Mouse (Mus musculus): ENCODE measurements around the gene Specc1. TPM values are rescaled to one million over a fixed set of nuclear protein-coding genes. Genes with fewer than 3 reads are reported as not detected.

Gene Specc1
- polyA plus RNA-seq, 1 experiment from 2014 or later = 8.8 TPM

DNA sequence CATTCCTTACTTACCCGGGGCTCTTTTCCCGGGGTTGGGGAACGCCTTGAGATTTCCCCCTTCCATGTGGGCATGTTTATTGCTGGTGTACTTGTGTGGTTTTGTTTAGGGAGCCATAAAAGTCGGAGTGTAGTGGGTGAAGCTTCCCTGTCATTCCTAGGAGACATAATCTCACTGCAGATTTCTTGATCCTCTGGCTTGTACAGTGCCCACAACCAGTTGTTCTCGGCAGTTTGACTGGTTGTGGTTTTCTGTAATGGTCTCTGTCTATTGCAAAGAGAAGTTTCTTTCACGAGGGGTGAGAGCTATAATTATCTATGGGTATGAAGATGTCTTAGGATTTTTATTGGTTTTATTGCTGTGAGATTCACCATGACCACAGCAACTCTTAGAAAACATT is 78.0 kb downstream of the Specc1 start:
- no peak for ATAC-seq (ENCODE audit: insufficient number of reproducible peaks, low FRiP score, low TSS enrichment, low read depth)
- Histone ChIP-seq H3K36me3 (no peaks in the 10 kb centered on the region), H3K4me3 (no peak overlapping the region), H3K9ac (no peak overlapping the region), H3K4me2 (no peak overlapping the region), H3K27me3 (no peaks in the 10 kb centered on the region), H3K27ac (no peak overlapping the region), H3K9me3 (no peaks in the 10 kb centered on the region), H3K4me1 (0 out of 2 replicates have a peak, but pooled peaks cover 3% of the 10 kb centered on the region)
- WGBS = 31% methylated on average over 6 of the region's 6 CpGs

GRCm38 (mm10) chr11:62035220-62035619 is 78.7 kb downstream of the Specc1 start:
- ATAC-seq (ENCODE audit: insufficient number of reproducible peaks, low FRiP score, low TSS enrichment, low read depth) = no peak
- H3K27ac ChIP-seq = no peak overlapping the region
- H3K4me1 ChIP-seq = 0 out of 2 replicates have a peak, but pooled peaks cover 3% of the 10 kb centered on the region
- H3K27me3 ChIP-seq = no peaks in the 10 kb centered on the region
- H3K9me3 ChIP-seq = no peaks in the 10 kb centered on the region
- no peak overlapping the region for H3K4me2 ChIP-seq
- H3K9ac ChIP-seq = no peak overlapping the region
- no peak overlapping the region for H3K4me3 ChIP-seq
- WGBS = 95% methylated on average over 1 of the region's 1 CpGs
- H3K36me3 ChIP-seq = no peaks in the 10 kb centered on the region

- no peak for ATAC-seq (ENCODE audit: insufficient number of reproducible peaks, low FRiP score, low TSS enrichment, low read depth)
- Histone ChIP-seq H3K4me2 (no peak overlapping the region), H3K36me3 (no peaks in the 10 kb centered on the region), H3K9ac (no peak overlapping the region), H3K27me3 (no peaks in the 10 kb centered on the region), H3K4me1 (no peaks in the 10 kb centered on the region), H3K9me3 (no peaks in the 10 kb centered on the region), H3K27ac (no peak overlapping the region), H3K4me3 (no peak overlapping the region)
- WGBS = 72% methylated on average over 2 of the region's 2 CpGs
These were observed 83.6 kb downstream of the Specc1 start for GRCm38 (mm10) chr11:62040122-62040521.

DNA sequence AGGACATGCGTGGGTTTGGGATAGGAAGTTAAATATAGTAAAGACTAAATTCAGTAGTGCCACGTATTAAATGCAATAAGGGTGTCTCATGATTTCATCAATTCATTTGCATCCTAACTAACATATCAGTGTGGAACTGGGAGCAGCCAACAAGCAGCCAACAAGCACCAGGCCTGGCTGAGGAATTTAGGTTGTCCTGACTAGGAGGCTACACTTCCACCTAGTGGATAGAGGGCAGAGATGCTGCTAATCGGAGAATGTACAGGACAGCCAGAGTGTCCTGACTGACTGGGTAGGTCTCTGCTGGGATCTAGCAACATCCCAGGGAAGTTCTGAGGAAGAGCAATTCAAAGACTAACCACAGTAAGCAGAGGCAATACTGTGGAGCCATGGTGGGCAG is 88.1 kb downstream of the Specc1 start:
- H3K27ac ChIP-seq = no peak overlapping the region
- no peaks in the 10 kb centered on the region for H3K4me1 ChIP-seq
- H3K4me3 ChIP-seq = no peak overlapping the region
- no peak overlapping the region for H3K9ac ChIP-seq
- no peaks in the 10 kb centered on the region for H3K9me3 ChIP-seq
- no peak for ATAC-seq (ENCODE audit: insufficient number of reproducible peaks, low FRiP score, low TSS enrichment, low read depth)
- 35% methylated on average over 3 of the region's 3 CpGs for WGBS
- no peak overlapping the region for H3K4me2 ChIP-seq
- no peaks in the 10 kb centered on the region for H3K27me3 ChIP-seq
- H3K36me3 ChIP-seq = no peaks in the 10 kb centered on the region

- no peak overlapping the region for H3K4me2 ChIP-seq
- no peaks in the 10 kb centered on the region for H3K27me3 ChIP-seq
- WGBS = 59% methylated on average over 2 of the region's 2 CpGs
- H3K9ac ChIP-seq = no peak overlapping the region
- no peak overlapping the region for H3K4me3 ChIP-seq
- no peak for ATAC-seq (ENCODE audit: insufficient number of reproducible peaks, low FRiP score, low TSS enrichment, low read depth)
- no peaks in the 10 kb centered on the region for H3K9me3 ChIP-seq
- no peaks in the 10 kb centered on the region for H3K36me3 ChIP-seq
- H3K27ac ChIP-seq = no peak overlapping the region
- no peaks in the 10 kb centered on the region for H3K4me1 ChIP-seq
These were observed 89.4 kb downstream of the Specc1 start for GRCm38 (mm10) chr11:62045964-62046363.

DNA sequence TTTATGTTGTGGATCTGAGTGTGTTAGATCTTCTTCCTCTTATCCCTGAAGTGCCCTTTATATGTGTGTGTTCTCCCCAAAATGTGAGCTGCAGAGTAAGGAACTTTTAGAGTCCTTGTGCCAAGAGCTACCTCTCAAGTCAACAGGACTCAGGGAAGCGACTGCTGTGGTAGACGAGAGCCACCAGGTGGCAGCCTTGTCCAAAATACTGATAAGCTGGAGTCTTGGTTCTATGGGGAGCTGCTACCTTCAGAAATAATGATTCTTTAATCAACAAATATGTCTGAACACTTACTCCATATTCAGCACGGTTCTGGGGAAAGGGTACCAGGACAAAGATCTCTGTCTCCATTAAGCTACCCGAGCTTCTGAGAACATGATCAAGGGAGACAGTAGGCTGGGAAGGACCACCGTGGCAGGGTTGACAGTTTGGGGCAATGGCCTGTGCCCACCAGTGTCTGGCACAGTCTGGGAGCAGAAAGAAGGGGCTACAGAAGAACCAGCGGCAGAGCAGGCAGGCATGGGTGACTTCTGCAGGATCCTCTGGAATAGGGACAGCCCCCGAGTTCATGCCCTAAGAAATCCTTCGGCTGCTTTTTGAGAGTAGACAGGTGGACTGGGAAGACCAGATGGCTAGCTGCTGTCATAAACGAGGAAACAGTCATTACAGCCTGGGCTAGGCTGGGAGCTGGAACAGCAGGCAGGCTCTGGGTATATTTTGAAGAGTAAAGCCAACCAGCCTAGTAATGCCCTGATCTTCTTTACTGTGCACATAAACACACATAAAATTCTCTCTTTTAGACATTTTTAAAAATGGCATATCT is 91.5 kb downstream of the Specc1 start:
- Histone ChIP-seq H3K9me3 (no peaks in the 10 kb centered on the region), H3K4me3 (no peak overlapping the region), H3K9ac (no peak overlapping the region), H3K36me3 (no peaks in the 10 kb centered on the region), H3K27me3 (no peaks in the 10 kb centered on the region), H3K27ac (no peak overlapping the region), H3K4me1 (no peaks in the 10 kb centered on the region), H3K4me2 (no peak overlapping the region)
- WGBS = 29% methylated on average over 9 of the region's 9 CpGs
- ATAC-seq (ENCODE audit: insufficient number of reproducible peaks, low FRiP score, low TSS enrichment, low read depth) = no peak

DNA sequence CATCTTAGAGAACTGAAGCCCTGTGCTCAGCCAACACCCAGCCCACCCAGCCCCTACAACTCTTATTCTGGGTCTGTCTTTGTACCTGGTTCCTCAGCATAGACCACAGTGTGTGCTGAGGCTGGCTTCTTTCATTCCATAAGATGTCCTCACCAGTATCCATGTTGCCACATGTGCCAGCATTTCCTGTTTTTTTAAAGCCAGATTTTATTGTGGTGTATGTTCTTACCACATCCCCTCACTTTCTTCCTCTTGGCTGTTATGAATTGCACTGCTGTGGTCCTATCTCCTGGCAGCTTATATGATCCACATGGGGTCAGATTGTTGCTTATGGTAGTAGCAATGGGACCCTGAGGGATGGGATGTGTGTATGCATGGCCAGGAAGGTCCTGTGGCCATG is 92.6 kb downstream of the Specc1 start:
- H3K4me1 ChIP-seq = no peaks in the 10 kb centered on the region

GRCm38 (mm10) chr11:62050356-62051330 is 94.1 kb downstream of the Specc1 start:
- Histone ChIP-seq H3K9ac (no peak overlapping the region), H3K36me3 (no peaks in the 10 kb centered on the region), H3K4me2 (no peak overlapping the region), H3K9me3 (no peaks in the 10 kb centered on the region), H3K27me3 (no peaks in the 10 kb centered on the region), H3K27ac (no peak overlapping the region), H3K4me1 (no peaks in the 10 kb centered on the region), H3K4me3 (no peak overlapping the region)
- 66% methylated on average over 8 of the region's 8 CpGs for WGBS
- ATAC-seq (ENCODE audit: insufficient number of reproducible peaks, low FRiP score, low TSS enrichment, low read depth) = no peak

More for the DNA sequence above, 92.6 kb downstream of the Specc1 start:
- no peak for ATAC-seq (ENCODE audit: insufficient number of reproducible peaks, low FRiP score, low TSS enrichment, low read depth)
- no peak overlapping the region for H3K27ac ChIP-seq
- no peak overlapping the region for H3K9ac ChIP-seq
- no peak overlapping the region for H3K4me3 ChIP-seq
- H3K27me3 ChIP-seq = no peaks in the 10 kb centered on the region
- H3K36me3 ChIP-seq = no peaks in the 10 kb centered on the region
- no peaks in the 10 kb centered on the region for H3K9me3 ChIP-seq
- no peak overlapping the region for H3K4me2 ChIP-seq

DNA sequence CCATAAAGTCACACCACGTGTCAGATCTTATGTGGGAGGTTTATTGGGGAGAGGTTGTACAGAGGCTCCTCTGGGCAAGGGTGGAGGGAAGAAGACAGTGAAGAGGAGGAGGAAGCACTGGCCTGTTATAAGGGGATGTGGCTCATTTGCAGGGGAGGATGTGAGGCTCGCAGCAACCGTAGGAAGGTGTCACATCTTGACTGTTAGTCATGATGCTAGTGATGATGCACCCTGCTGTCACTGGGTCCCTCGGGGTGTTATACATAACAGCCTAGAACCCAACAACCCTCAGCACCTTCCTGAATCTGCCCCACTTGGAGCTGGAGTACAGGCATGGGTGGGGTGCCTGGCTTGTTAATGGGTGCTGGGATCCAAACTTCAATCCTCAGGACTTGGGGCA is 94.9 kb downstream of the Specc1 start:
- no peak overlapping the region for H3K9ac ChIP-seq
- no peak overlapping the region for H3K27ac ChIP-seq
- H3K4me2 ChIP-seq = no peak overlapping the region
- no peaks in the 10 kb centered on the region for H3K36me3 ChIP-seq
- H3K9me3 ChIP-seq = no peaks in the 10 kb centered on the region
- 82% methylated on average over 4 of the region's 4 CpGs for WGBS
- no peak overlapping the region for H3K4me3 ChIP-seq
- no peak for ATAC-seq (ENCODE audit: insufficient number of reproducible peaks, low FRiP score, low TSS enrichment, low read depth)
- no peaks in the 10 kb centered on the region for H3K27me3 ChIP-seq
- H3K4me1 ChIP-seq = no peaks in the 10 kb centered on the region

GRCm38 (mm10) chr11:62053928-62054327 is 97.4 kb downstream of the Specc1 start:
- H3K27ac ChIP-seq = no peak overlapping the region
- H3K9me3 ChIP-seq = no peaks in the 10 kb centered on the region
- H3K36me3 ChIP-seq = no peaks in the 10 kb centered on the region
- no peak overlapping the region for H3K4me3 ChIP-seq
- WGBS = 81% methylated on average over 9 of the region's 9 CpGs
- H3K4me2 ChIP-seq = no peak overlapping the region
- H3K9ac ChIP-seq = no peak overlapping the region
- H3K27me3 ChIP-seq = no peaks in the 10 kb centered on the region
- no peaks in the 10 kb centered on the region for H3K4me1 ChIP-seq
- ATAC-seq (ENCODE audit: insufficient number of reproducible peaks, low FRiP score, low TSS enrichment, low read depth) = no peak

DNA sequence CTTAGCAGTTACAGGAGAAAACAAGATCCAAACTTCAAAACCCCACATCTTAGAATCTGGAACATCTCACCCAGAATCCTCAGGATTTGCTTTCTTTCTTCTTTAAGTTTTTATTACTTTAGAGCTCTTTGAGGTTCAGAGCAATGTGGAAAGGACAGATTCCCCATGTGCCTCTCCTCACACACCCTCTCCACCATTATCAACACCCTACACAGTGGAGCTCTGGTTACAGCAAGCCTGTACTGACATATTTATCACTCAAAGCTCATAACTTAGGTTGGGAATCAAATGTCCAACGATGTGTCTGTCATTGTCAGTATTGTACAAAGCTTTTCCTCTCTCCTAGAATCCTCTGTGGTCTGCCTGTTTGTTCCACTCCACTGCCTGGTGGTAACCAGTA is 108.0 kb downstream of the Specc1 start:
- ATAC-seq (ENCODE audit: insufficient number of reproducible peaks, low FRiP score, low TSS enrichment, low read depth) = no peak

DNA sequence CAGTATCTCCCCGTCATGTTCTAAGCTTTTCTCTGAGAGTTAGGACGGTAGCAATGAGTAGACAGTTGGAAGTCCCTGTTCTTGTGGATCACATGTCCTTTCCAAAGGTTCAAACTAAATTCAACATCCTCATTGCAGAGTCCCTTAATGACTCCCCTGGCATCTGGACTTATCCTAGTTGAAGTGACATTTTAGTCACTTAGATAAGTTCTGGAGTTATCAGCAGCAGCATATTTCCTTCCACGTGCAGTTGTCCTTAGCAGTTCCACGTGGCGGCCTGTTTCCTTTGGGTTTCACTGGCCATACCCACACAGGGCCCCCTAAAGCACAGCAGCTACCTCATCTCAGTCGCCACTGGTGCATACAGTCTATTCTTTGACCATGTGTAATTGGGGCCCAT is 109.1 kb downstream of the Specc1 start:
- Histone ChIP-seq H3K9me3 (no peaks in the 10 kb centered on the region), H3K4me1 (no peaks in the 10 kb centered on the region), H3K9ac (no peak overlapping the region), H3K36me3 (no peaks in the 10 kb centered on the region), H3K4me3 (no peak overlapping the region), H3K27ac (no peak overlapping the region), H3K27me3 (no peaks in the 10 kb centered on the region), H3K4me2 (no peak overlapping the region)
- ATAC-seq (ENCODE audit: insufficient number of reproducible peaks, low FRiP score, low TSS enrichment, low read depth) = no peak
- 65% methylated on average over 6 of the region's 6 CpGs for whole genome bisulfite sequencing

More for the DNA sequence above, 108.0 kb downstream of the Specc1 start:
- Histone ChIP-seq H3K4me1 (no peaks in the 10 kb centered on the region), H3K9me3 (no peaks in the 10 kb centered on the region), H3K9ac (no peak overlapping the region), H3K27me3 (no peaks in the 10 kb centered on the region), H3K36me3 (no peaks in the 10 kb centered on the region), H3K4me2 (no peak overlapping the region), H3K4me3 (no peak overlapping the region), H3K27ac (no peak overlapping the region)
- WGBS = 41% methylated on average over 1 of the region's 1 CpGs

All from limb, embryonic 15.5 days (tissue).